Mouse (Mus musculus) olfactory bulb, adult 2 months (tissue): ENCODE results near the gene Ngb.

Source experiments
- CTCF ChIP-seq: fragments of 200-500 bp; IDR thresholded peaks from 2 replicates; pipeline ENCODE4 v1.5.1; 2012; ENCODE audit warnings: low read depth, mild to moderate bottlenecking, low read length, moderate library complexity; ENCODE audit not compliant: insufficient read depth
- POLR2A ChIP-seq: fragments of 200-500 bp; IDR thresholded peaks from 2 replicates; pipeline ENCODE4 v1.6.1; 2012; ENCODE audit warnings: mild to moderate bottlenecking, low read depth, low read length, moderate library complexity; ENCODE audit not compliant: insufficient read depth

DNA sequence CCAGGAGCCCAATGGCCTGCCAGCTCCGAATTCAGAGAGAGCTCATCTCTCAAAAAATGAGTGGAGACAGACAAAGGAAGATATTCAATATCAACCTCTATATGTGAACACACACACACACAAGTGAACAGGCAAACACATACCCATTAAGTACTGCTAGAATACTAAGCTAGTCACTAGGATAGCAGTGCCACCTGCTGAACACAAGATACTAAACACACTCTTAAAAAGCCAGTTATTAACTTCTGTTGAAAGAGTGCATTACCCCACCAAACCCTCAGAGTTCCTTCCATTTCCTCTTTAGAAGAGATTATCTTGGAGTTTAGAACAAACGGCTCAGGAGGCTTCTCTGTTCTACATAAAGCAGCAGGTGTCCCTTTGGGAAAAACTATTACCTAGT is 39.8 kb upstream of the Ngb start:
- no peak for TF ChIP-seq POLR2A
- no peak for TF ChIP-seq CTCF
